Mouse (Mus musculus) neural tube, embryonic 14.5 days (tissue): Measurements from ENCODE around the gene Tyk2. TPM values are rescaled to one million over a fixed set of nuclear protein-coding genes. Genes with fewer than 3 reads are reported as not detected.

Source experiments
- ATAC-seq: fragments of 200-750 bp; cut with Nextera tagmentation; 2 replicates; pipeline ENCODE4 v1.8.0; 2017; ENCODE audit warnings: low read depth, mild to moderate bottlenecking, moderate TSS enrichment, moderate library complexity
- H3K27ac ChIP-seq: fragments of 300-500 bp; sonication (generic); 2 replicates; pipeline ENCODE4 v1.5.1; 2014; ENCODE audit warnings: low read depth, mild to moderate bottlenecking, control low read depth, low read length, moderate library complexity, mixed read lengths
- H3K27me3 ChIP-seq: fragments of 300-500 bp; sonication (generic); 2 replicates; pipeline ENCODE4 v1.6.1; 2014; ENCODE audit warnings: low read length; ENCODE audit not compliant: control insufficient read depth, insufficient read depth
- H3K36me3 ChIP-seq: fragments of 300-500 bp; sonication (generic); 2 replicates; pipeline ENCODE4 v1.6.1; 2014; ENCODE audit warnings: low read length, mixed read lengths; ENCODE audit not compliant: control insufficient read depth, insufficient read depth
- H3K4me1 ChIP-seq: fragments of 300-500 bp; sonication (generic); 2 replicates; pipeline ENCODE4 v1.6.1; 2014; ENCODE audit warnings: low read length; ENCODE audit not compliant: control insufficient read depth, insufficient read depth
- H3K4me2 ChIP-seq: fragments of 300-500 bp; sonication (generic); 2 replicates; pipeline ENCODE4 v1.6.1; 2014; ENCODE audit warnings: mild to moderate bottlenecking, low read depth, low read length, control low read depth
- H3K4me3 ChIP-seq: fragments of 300-500 bp; sonication (generic); 2 replicates; pipeline ENCODE4 v1.5.1; 2014; ENCODE audit warnings: low read depth, low read length, control low read depth, mixed read lengths
- H3K9ac ChIP-seq: fragments of 300-500 bp; sonication (generic); replicated peaks from 2 replicates; pipeline ENCODE4 v1.6.1; 2014; ENCODE audit warnings: low read depth, mild to moderate bottlenecking, control low read depth, low read length, mixed read lengths
- H3K9me3 ChIP-seq: fragments of 300-500 bp; sonication (generic); 2 replicates; pipeline ENCODE4 v1.6.1; 2016; ENCODE audit warnings: low read length; ENCODE audit not compliant: control insufficient read depth
- WGBS: fragments of 180-500 bp; shearing (Covaris S2); extraction: QIAGEN DNeasy Blood & Tissue Kit; methylation state at CpG from one replicate; pipeline ENCODE4 v1.1.7; 2014; 5-methylcytosine and 5-hydroxymethylcytosine counted together
- polyA plus RNA-seq: library from polyadenylated mRNA; unstranded; fragments of >200 nt; fragmentation: Nextera tagmentation; extraction: Ambion mirVana; gene quantifications from 2 replicates; pipeline ENCODE4 v1.2.1, GENCODE M21; 2014

Gene Tyk2
- polyA plus RNA-seq, 1 experiment from 2014 or later: 7.9 TPM

DNA sequence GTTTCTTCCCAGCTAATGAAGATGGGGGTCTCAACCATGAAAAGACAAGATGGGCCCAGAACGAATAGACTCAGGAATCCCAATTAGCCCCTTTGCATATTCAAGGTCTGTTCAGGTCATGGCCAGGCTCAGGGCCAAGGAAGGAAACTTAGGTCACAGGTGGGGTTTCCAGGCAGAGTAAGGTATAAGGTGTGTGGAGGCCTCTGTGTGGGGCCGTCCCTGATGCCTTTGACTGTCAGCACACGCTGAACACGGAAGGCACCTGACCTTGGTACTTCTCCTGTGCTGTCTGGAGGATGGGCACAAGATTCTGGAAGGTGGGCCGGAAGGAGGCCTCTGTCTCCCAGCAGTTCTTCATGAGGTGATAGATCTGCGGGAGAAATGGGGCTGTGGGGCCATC is 26.2 kb downstream of the Tyk2 start:
- H3K9ac ChIP-seq: no peak overlapping the region
- 84% methylated on average over 6 of the region's 6 CpGs for WGBS
- H3K36me3 ChIP-seq: no peaks in the 10 kb centered on the region
- no peaks in the 10 kb centered on the region for H3K4me1 ChIP-seq
- H3K4me2 ChIP-seq: no peak overlapping the region
- no peaks in the 10 kb centered on the region for H3K9me3 ChIP-seq
- ATAC-seq: no peak
- H3K4me3 ChIP-seq: no peak overlapping the region
- H3K27ac ChIP-seq: no peak overlapping the region
- H3K27me3 ChIP-seq: no peaks in the 10 kb centered on the region

DNA sequence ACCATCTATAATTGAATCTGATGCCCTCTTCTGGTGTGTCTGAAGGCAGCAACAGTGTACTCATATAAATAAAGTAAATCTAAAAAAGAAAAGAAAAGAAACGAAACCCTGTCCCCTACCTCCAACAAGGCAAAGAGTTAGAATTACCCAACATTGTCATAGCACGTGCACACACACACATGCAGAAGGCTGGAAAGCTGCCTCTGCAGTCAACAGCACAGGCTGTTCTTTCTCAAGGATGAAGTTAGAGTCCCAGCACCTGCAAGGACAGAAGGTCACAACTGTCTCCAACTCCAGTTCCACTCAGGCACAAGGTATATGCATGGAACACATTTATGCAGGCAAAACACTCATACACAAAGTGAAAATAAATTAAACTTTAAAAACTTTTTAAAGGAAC is 29.0 kb downstream of the Tyk2 start:
- no peaks in the 10 kb centered on the region for H3K9me3 ChIP-seq
- H3K36me3 ChIP-seq: no peaks in the 10 kb centered on the region
- no peaks in the 10 kb centered on the region for H3K27me3 ChIP-seq
- no peak overlapping the region for H3K9ac ChIP-seq
- no peak for ATAC-seq
- no peak overlapping the region for H3K4me2 ChIP-seq
- WGBS: 92% methylated on average over 2 of the region's 2 CpGs
- H3K27ac ChIP-seq: no peak overlapping the region
- H3K4me3 ChIP-seq: no peak overlapping the region
- no peaks in the 10 kb centered on the region for H3K4me1 ChIP-seq

DNA sequence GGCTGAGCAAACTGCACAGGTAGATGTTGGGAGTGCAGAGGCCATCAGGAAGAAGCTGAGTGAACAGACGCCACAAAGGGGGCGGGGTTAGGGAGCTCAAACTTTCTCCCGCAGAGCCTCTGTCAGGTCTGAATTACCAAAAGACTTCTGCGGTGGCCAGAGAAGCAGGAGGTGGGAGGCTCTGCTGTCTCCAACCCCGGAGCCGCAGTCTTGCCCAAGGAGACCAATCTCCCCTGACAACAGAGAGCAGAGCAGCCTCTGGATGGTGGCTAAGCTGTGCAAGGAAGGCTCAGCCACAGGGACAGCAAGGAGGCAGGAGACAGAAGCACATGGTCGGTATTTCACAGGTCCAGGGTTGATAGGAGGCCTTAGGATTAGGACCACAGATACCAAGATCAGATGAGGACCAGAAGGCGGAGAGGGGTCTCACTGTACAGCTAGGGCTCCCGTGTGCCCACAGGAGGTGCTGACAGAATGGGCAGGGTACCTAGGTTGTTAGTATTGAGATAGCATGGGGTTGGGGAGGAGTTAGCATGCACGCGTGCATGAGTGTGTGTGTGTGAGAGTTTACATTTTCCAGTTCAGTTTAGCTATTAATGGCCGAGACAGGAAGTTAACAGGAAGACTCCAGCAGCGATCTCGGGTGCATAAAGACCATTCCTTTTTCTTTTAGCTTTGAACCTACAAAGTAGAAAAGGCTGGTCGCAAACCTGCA is 30.4 kb downstream of the Tyk2 start:
- Histone ChIP-seq H3K9ac (no peak overlapping the region), H3K4me2 (no peak overlapping the region), H3K27me3 (no peaks in the 10 kb centered on the region), H3K4me1 (no peaks in the 10 kb centered on the region), H3K27ac (no peak overlapping the region), H3K4me3 (no peak overlapping the region), H3K9me3 (no peaks in the 10 kb centered on the region), H3K36me3 (no peaks in the 10 kb centered on the region)
- WGBS: 53% methylated on average over 15 of the region's 15 CpGs
- no peak for ATAC-seq

DNA sequence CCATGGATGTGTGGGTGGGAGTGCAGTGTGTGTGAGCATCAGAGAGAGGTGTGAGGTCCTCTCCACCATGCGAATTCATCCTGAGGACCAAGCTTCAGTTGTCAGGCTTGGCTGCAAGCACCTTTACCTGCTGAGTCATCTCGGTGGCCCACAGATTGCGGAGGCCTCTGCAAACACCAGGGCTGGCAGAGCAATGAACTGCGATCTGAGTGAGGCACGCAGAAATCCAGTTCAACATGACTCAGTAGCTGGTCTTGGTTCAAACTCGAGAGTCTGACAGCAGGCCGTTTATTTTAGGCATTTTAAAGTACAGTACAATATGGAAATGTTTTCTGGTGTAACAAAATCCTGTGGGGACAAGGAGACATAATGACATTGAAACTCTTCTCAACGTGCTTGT is 33.2 kb downstream of the Tyk2 start:
- H3K27ac ChIP-seq: no peak overlapping the region

DNA sequence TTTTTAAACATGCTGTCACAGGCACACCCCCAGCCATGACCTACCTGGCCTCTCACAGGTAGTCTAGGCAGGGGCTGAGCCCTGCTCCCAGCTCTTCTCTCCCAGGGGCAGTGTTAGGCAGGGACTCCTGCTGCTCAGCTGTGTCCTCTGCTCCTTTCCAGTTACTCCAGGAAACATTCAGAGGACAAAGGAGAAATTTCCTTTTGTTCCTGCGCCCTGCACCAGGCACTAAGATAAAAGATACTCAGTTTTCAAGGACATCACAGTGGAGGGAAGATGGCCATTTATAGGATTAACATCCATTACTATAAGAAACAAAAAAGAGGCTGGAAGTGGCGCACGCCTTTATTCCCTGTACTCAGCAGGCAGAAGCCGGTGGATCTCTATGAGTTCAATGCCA is 35.1 kb downstream of the Tyk2 start:
- Histone ChIP-seq H3K4me1 (peaks cover under 1% of the 10 kb centered on the region), H3K9ac (no peak overlapping the region), H3K9me3 (no peaks in the 10 kb centered on the region), H3K36me3 (no peaks in the 10 kb centered on the region), H3K27me3 (no peaks in the 10 kb centered on the region), H3K4me3 (no peak overlapping the region), H3K27ac (no peak overlapping the region), H3K4me2 (no peak overlapping the region)
- 85% methylated on average over 4 of the region's 4 CpGs for WGBS
- ATAC-seq: no peak

More for the DNA sequence above, 33.2 kb downstream of the Tyk2 start:
- H3K9me3 ChIP-seq: no peaks in the 10 kb centered on the region
- WGBS: 89% methylated on average over 8 of the region's 8 CpGs
- no peaks in the 10 kb centered on the region for H3K27me3 ChIP-seq
- no peaks in the 10 kb centered on the region for H3K4me1 ChIP-seq
- H3K36me3 ChIP-seq: no peaks in the 10 kb centered on the region
- no peak for ATAC-seq
- no peak overlapping the region for H3K4me3 ChIP-seq
- H3K9ac ChIP-seq: no peak overlapping the region
- H3K4me2 ChIP-seq: no peak overlapping the region

DNA sequence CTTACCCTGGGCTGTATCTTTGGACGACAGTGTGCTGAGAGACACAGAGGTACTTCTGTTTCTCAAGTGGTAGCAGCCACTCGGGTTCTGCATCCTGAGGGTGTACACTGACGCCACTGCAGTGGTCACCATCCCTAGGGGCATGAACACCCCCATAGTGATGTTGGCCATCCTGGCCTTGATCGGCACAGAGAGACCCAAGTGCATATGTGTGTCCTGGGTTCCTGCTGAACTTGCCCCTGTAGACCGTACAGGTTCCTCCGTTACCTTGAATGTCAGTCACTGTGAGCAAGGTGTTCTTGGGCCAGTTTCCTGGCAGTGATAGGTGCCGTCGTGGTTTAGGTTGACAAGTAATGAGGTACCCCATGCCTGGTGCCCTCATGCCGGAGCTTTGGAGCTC is 37.6 kb downstream of the Tyk2 start:
- H3K4me2 ChIP-seq: no peak overlapping the region
- WGBS: 93% methylated on average over 9 of the region's 9 CpGs
- no peak overlapping the region for H3K27ac ChIP-seq
- no peak overlapping the region for H3K9ac ChIP-seq
- H3K4me3 ChIP-seq: no peak overlapping the region
- H3K9me3 ChIP-seq: no peaks in the 10 kb centered on the region
- H3K4me1 ChIP-seq: peaks cover 15% of the 10 kb centered on the region
- H3K36me3 ChIP-seq: peaks cover 8% of the 10 kb centered on the region
- no peaks in the 10 kb centered on the region for H3K27me3 ChIP-seq
- ATAC-seq: no peak

DNA sequence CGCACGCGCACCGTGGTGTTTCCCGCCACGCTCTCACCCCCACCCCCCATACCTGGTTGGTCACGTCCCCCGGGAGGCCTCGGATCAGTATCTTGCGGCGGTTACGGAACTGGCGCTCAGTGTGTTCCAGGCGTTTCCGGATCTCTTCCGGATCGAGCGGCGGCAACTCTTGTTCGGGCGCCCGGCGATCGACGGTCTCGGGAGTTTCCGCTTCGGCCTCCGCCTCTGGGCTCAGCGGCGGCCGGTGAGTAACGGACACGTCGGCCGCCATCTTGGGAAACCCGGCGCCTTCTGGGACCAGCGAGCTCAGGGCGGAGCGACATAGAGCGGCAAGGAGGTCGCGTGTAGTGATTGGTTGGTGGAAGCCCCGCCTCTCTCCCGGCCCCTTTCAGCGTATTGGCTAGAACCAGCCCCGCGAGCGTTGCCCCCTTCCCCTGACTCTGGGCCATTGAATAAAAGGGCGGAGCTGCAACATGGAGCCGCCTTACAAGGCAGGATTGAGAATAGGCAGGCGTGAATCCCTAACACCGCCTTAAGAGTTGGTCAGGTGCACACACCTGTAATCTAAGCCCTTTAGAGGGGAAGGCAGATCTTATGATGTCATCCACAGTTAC is 39.2 kb downstream of the Tyk2 start, which contains the start of the genes Gm38431 and Raver1:
Gene Gm38431 (minus strand): TSS at position 291 of the 614 bp plus-strand sequence.
Gene Raver1 (minus strand): TSS at position 302 of the 614 bp plus-strand sequence.
- peak within 1 kb of the TSS; percentile 68 for H3K4me3 ChIP-seq
- H3K9me3 ChIP-seq: no peaks in the 10 kb centered on the region
- H3K9ac ChIP-seq: peak within 1 kb of the TSS; percentile 74
- H3K27me3 ChIP-seq: no peaks in the 10 kb centered on the region
- peaks cover 15% of the 10 kb centered on the region for H3K4me1 ChIP-seq
- peak within 1 kb of the TSS; percentile 85 for H3K4me2 ChIP-seq
- WGBS: under 1% methylated on average over 54 of the region's 54 CpGs
- peak; percentile 99 for ATAC-seq
- peaks cover 17% of the 10 kb centered on the region for H3K36me3 ChIP-seq
- H3K27ac ChIP-seq: peak within 1 kb of the TSS; percentile 88

DNA sequence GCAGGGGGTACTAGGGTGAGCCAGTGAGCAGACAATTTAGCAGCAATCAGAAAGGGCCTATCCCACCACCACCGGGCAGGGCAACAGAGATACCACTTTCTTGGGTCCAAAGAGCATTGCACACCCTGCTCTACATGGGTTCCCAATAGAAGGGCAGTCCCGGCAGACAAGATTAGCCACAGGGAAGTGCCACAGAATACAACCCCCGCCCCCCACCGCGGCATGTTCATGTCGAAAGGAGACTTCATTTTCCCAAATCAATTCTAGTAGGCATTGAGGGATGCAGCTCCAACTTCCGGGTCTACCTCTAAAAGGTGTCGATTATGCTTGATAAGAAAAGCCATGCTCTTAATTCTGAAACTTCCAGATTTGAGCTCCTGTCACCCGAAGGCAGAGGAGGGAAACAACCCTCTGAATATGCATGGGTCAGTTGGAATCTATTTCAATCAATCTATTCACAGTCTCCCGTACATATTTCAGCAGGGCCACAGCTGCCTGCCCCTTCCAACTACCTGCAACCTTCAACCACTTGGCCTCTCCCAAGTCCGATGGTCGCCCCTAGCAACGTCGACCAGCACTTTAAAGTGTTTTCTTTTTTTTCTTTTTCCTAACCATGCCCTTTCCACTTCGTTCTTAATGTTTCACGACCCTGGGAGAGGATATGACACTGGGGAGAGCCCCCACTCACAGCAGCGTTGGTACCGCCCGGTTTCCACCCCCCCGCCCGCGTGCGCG is 39.9 kb downstream of the Tyk2 start:
- H3K4me3 ChIP-seq: peak overlapping the region; percentile 68
- no peaks in the 10 kb centered on the region for H3K9me3 ChIP-seq
- no peak; the same call in 1 of the 2 replicates for ATAC-seq
- no peaks in the 10 kb centered on the region for H3K27me3 ChIP-seq
- peak overlapping the region; percentile 85 for H3K4me2 ChIP-seq
- H3K9ac ChIP-seq: peak overlapping the region; percentile 74
- H3K27ac ChIP-seq: peak overlapping the region; percentile 88
- WGBS: 4% methylated on average over 24 of the region's 24 CpGs
- H3K4me1 ChIP-seq: peaks cover 15% of the 10 kb centered on the region
- H3K36me3 ChIP-seq: peaks cover 24% of the 10 kb centered on the region

DNA sequence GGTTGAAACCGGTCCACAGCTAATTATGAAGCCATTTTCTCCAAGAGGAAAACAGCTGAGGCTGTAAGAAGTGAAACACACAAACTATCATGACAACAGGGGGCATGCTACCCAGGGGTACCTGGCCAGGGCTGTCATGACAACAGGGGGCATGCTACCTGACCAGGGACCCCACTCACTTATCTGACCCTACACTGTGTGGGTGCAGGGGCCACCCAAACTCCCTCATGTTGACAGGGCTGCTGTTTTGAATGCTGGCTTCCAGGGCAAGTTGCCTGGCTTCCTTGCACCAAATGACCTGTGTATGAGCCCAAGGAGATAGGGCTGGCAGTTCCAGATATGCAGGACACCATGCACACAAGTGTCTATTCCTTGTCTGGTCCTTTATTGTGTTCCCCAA is 40.5 kb downstream of the Tyk2 start:
- peak overlapping the region; percentile 85 for H3K4me2 ChIP-seq
- peaks cover 29% of the 10 kb centered on the region for H3K36me3 ChIP-seq
- H3K4me3 ChIP-seq: peak overlapping the region; percentile 68
- H3K9ac ChIP-seq: peak overlapping the region; percentile 74
- WGBS: 91% methylated on average over 1 of the region's 1 CpGs
- H3K27me3 ChIP-seq: no peaks in the 10 kb centered on the region
- ATAC-seq: no peak
- H3K4me1 ChIP-seq: peaks cover 15% of the 10 kb centered on the region
- H3K27ac ChIP-seq: no peak overlapping the region
- no peaks in the 10 kb centered on the region for H3K9me3 ChIP-seq
